ENCODE assay signal across 8 mouse cellular contexts in the genomic region with DNA sequence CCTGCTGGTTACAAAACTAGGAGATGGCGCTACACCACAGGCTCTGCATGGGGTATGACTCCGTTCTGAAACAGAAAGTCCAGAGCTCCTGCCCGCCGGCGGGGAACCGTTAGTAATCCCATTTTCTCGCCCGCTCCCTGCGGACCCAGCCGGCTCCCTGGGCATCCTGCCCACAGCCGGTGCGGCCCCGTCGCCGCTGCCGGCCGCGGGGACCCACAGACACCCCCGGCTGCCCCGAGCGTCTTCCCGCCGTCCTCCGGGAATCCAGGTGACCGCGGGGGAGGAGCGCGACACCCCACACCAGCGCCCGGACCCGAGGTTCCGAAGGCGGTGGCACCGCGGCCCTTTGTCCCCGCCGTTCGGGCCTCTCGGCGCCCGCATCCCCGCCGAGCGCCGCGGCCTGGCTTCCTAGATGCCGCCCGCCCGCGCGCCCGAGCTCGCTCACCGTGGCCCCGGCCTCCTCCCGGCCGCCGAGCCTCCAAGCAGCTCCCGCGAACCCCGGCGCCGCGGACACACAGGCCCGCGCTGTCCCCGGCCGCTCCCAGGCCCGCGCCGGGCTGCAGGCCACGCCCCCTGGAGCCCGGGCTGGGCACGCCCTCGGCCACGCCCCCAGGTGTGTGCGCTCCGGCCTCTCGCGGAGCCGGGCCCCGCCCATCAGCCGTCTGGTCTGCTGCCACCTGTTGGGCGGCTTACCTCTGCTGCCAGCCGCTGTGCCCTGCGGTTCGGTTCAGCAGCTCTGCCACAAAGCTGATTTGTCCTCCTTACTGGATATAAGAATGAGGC. TPM values are rescaled to one million over a fixed set of nuclear protein-coding genes. Genes with fewer than 3 reads are reported as not detected.
DNase-seq lines count a peak whose midpoint lies in the region; ATAC-seq lines count a peak whose summit lies in the region.

A gene (minus strand): TSS at position 605 of the 783 bp plus-strand sequence.

- ATAC-seq in intestine, embryonic 14.5 days (replicated peaks; ENCODE audit: low FRiP score, low TSS enrichment, low read depth) = peak; percentile 97

- H3K36me3 ChIP-seq in intestine, embryonic 14.5 days (ENCODE audit: control insufficient read depth, insufficient read depth, low read length) = peaks cover 21% of the 10 kb centered on the region

- peaks cover 5% of the 10 kb centered on the region; the same call in 1 of the 2 replicates for H3K4me1 ChIP-seq in intestine, embryonic 14.5 days (replicated peaks; ENCODE audit: control insufficient read depth, insufficient read depth, low read length)

- peak within 1 kb of the TSS; percentile 94 for H3K9ac ChIP-seq in intestine, embryonic 14.5 days (ENCODE audit: low read length)

- H3K4me2 ChIP-seq in intestine, embryonic 14.5 days (ENCODE audit: low read length) = peak within 1 kb of the TSS; percentile 76

- DNase-seq in adrenal gland, adult (ENCODE audit: inconsistent age in 2 of 2, low spot score in 1 of 2) = peak; percentile 97 to 98
- DNase-seq in embryo, embryonic 10.5 days (ENCODE audit: low spot score) = peak; percentile 91
- DNase-seq in gastrocnemius, postnatal 25 days = peak; percentile 95
- DNase-seq in intestine, embryonic 14.5 days (ENCODE audit: low spot score) = peak; percentile 95
- DNase-seq in left cerebral cortex, postnatal 14 days (ENCODE audit: low spot score in 2 of 2) = peak; percentile 85 to 90
- DNase-seq in mesoderm, embryonic 11.5 days (ENCODE audit: low read depth, low spot score) = peak; percentile 88
- peak; percentile 84 to 86 for DNase-seq in right cerebral cortex, postnatal 36 days (ENCODE audit: low spot score in 2 of 2)
- DNase-seq in yolk sac, embryonic 10.5 days (ENCODE audit: low spot score) = peak; percentile 89

- H3K27me3 ChIP-seq in intestine, embryonic 14.5 days (replicated peaks; ENCODE audit: control insufficient read depth, insufficient read depth, low read length) = no peaks in the 10 kb centered on the region

- intact Hi-C loops in left cerebral cortex, postnatal 14 days (cut with DNase I) = loop anchor here (5.0 to 10.0 kb wide), 2 partner anchors 79 to 154 kb away; a partner anchor contains a TSS

- peak within 1 kb of the TSS; percentile 87 for H3K27ac ChIP-seq in intestine, embryonic 14.5 days (ENCODE audit: low read depth)

- no peaks in the 10 kb centered on the region for H3K9me3 ChIP-seq in intestine, embryonic 14.5 days (ENCODE audit: control insufficient read depth, low read length)

- H3K4me3 ChIP-seq in intestine, embryonic 14.5 days (ENCODE audit: low read depth, low read length) = peak within 1 kb of the TSS; percentile 84

- WGBS in intestine, embryonic 14.5 days = under 1% methylated on average over 72 of the region's 87 CpGs

RNA-seq across cellular contexts. Expression of the gene that starts here (rescaled TPM):
- total RNA-seq in gastrocnemius, postnatal 25 days (2021) = 10 to 100 TPM; 22.1 to 26.8 TPM
- 104 and 114 TPM in 2 replicates for polyA plus RNA-seq in intestine, embryonic 14.5 days (2014; fragmentation: Nextera tagmentation; extraction: Ambion mirVana)
- 10 to 100 TPM; 21.9 to 25.6 TPM for total RNA-seq in left cerebral cortex, postnatal 14 days (2021)

Comparison
In these comparisons a context has a peak if more than half of its experiments do, and no peak if none do; other contexts are left out.
1. Peak in every context shown above with its lines: DNase-seq, ATAC-seq, H3K4me3 ChIP-seq and H3K27ac ChIP-seq.